Mouse (Mus musculus): Measurements from ENCODE around the gene Ebpl. TPM values are rescaled to one million over a fixed set of nuclear protein-coding genes. Genes with fewer than 3 reads are reported as not detected.
A peak's percentile ranks its signal among the peaks of the same experiment; 100 is the strongest.
"Not testable (repeated sequence)": the region's sequence is repeated elsewhere in the genome, so short reads cannot be mapped to it uniquely, and the experiment has no call there.

Gene Ebpl
- polyA plus RNA-seq, 2 experiments: 4.8 to 14.5 TPM

GRCm38 (mm10) chr14:61344590-61344989 is 15.6 kb downstream of the Ebpl start:
- no peaks in the 10 kb centered on the region for H3K9me3 ChIP-seq (ENCODE audit: control insufficient read depth, low read length)
- no peak overlapping the region for H3K4me2 ChIP-seq (replicated peaks; ENCODE audit: low read depth, low read length, severe bottlenecking)
- H3K9ac ChIP-seq (ENCODE audit: low read depth, low read length, severe bottlenecking): no peak overlapping the region
- no peak overlapping the region for H3K27ac ChIP-seq (replicated peaks; ENCODE audit: low read depth, low read length)
- H3K4me1 ChIP-seq (ENCODE audit: control insufficient read depth, insufficient read depth, low read length): no peaks in the 10 kb centered on the region
- no peak for TF ChIP-seq POLR2A (IDR thresholded peaks at IDR 0.05; ENCODE audit: borderline replicate concordance, extremely low read depth, insufficient read depth, insufficient read length)
- 68% methylated on average over 5 of the region's 5 CpGs for WGBS
- H3K36me3 ChIP-seq (ENCODE audit: control insufficient read depth, insufficient read depth, low read length): 0 out of 2 replicates have a peak, but pooled peaks cover 3% of the 10 kb centered on the region
- H3K4me3 ChIP-seq (replicated peaks; ENCODE audit: low read length): no peak overlapping the region
- ATAC-seq (ENCODE audit: low FRiP score, low read depth) (no peak), DNase-seq (ENCODE audit: low spot score) (no peak)
- no peaks in the 10 kb centered on the region for H3K27me3 ChIP-seq (ENCODE audit: control insufficient read depth, insufficient read depth, low read length)

DNA sequence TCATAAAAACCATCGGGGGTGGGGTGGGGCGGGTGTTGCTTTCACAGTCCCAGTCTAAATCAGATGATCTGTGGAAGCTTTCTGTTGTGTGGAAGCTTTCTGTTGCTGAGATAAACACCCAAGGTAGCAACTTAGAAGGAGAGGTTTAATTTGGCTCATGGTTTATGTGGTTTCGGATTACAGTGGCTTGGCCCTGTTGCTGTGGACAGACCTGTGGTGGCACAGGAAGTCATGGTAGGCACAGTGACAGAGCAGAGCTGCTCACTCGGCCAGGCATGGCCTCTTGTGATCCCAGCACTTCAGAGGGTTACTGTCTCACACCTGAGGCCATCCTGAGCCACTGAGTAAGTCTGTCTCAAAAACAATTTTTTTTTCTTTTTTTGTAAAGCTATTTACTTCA is 20.9 kb downstream of the Ebpl start:
- ATAC-seq (ENCODE audit: low FRiP score, low read depth): no peak
- no peaks in the 10 kb centered on the region for H3K27me3 ChIP-seq (ENCODE audit: control insufficient read depth, insufficient read depth, low read length)
- no peak for TF ChIP-seq POLR2A (IDR thresholded peaks at IDR 0.05; ENCODE audit: borderline replicate concordance, extremely low read depth, insufficient read depth, insufficient read length)

GRCm38 (mm10) chr14:61330996-61331561 is 29.2 kb downstream of the Ebpl start:
- no peaks in the 10 kb centered on the region for H3K27me3 ChIP-seq (ENCODE audit: control insufficient read depth, insufficient read depth, low read length)
- peak overlapping the region; percentile 27; the same call in 1 of the 2 replicates for H3K4me2 ChIP-seq (replicated peaks; ENCODE audit: low read depth, low read length, severe bottlenecking)
- H3K9me3 ChIP-seq (ENCODE audit: control insufficient read depth, low read length): no peaks in the 10 kb centered on the region
- H3K36me3 ChIP-seq (ENCODE audit: control insufficient read depth, insufficient read depth, low read length): no peaks in the 10 kb centered on the region
- H3K27ac ChIP-seq (replicated peaks; ENCODE audit: low read depth, low read length): no peak overlapping the region
- WGBS: 14% methylated on average over 13 of the region's 13 CpGs
- peak overlapping the region; percentile 7; the same call in 1 of the 2 replicates for H3K9ac ChIP-seq (ENCODE audit: low read depth, low read length, severe bottlenecking)
- ATAC-seq (ENCODE audit: low FRiP score, low read depth) (peak; percentile 81), DNase-seq (ENCODE audit: low spot score) (peak; percentile 70)
- H3K4me3 ChIP-seq (replicated peaks; ENCODE audit: low read length): no peak overlapping the region
- no peak for TF ChIP-seq POLR2A (IDR thresholded peaks at IDR 0.05; ENCODE audit: borderline replicate concordance, extremely low read depth, insufficient read depth, insufficient read length)
- peaks cover 4% of the 10 kb centered on the region; the same call in 1 of the 2 replicates for H3K4me1 ChIP-seq (ENCODE audit: control insufficient read depth, insufficient read depth, low read length)

More for the DNA sequence above, 20.9 kb downstream of the Ebpl start:
- no peak overlapping the region for H3K4me3 ChIP-seq (replicated peaks; ENCODE audit: low read length)
- H3K36me3 ChIP-seq (ENCODE audit: control insufficient read depth, insufficient read depth, low read length): no peaks in the 10 kb centered on the region
- 62% methylated on average over 4 of the region's 4 CpGs for WGBS
- no peaks in the 10 kb centered on the region for H3K9me3 ChIP-seq (ENCODE audit: control insufficient read depth, low read length)
- H3K9ac ChIP-seq (ENCODE audit: low read depth, low read length, severe bottlenecking): no peak overlapping the region
- H3K27ac ChIP-seq (replicated peaks; ENCODE audit: low read depth, low read length): no peak overlapping the region
- DNase-seq (ENCODE audit: low spot score): no peak
- H3K4me2 ChIP-seq (replicated peaks; ENCODE audit: low read depth, low read length, severe bottlenecking): no peak overlapping the region
- no peaks in the 10 kb centered on the region for H3K4me1 ChIP-seq (ENCODE audit: control insufficient read depth, insufficient read depth, low read length)

- Histone ChIP-seq H3K27me3 (ENCODE audit: control insufficient read depth, insufficient read depth, low read length) (no peaks in the 10 kb centered on the region), H3K4me1 (ENCODE audit: control insufficient read depth, insufficient read depth, low read length) (peaks cover 4% of the 10 kb centered on the region; the same call in 1 of the 2 replicates), H3K9me3 (ENCODE audit: control insufficient read depth, low read length) (no peaks in the 10 kb centered on the region), H3K36me3 (ENCODE audit: control insufficient read depth, insufficient read depth, low read length) (no peaks in the 10 kb centered on the region), H3K4me3 (replicated peaks; ENCODE audit: low read length) (no peak overlapping the region), H3K27ac (replicated peaks; ENCODE audit: low read depth, low read length) (no peak overlapping the region), H3K4me2 (replicated peaks; ENCODE audit: low read depth, low read length, severe bottlenecking) (no peak overlapping the region), H3K9ac (ENCODE audit: low read depth, low read length, severe bottlenecking) (no peak overlapping the region; the same call in 1 of the 2 replicates)
- ATAC-seq (ENCODE audit: low FRiP score, low read depth): no peak
- DNase-seq (ENCODE audit: low spot score): no peak
- 78% methylated on average over 11 of the region's 11 CpGs for WGBS
- TF ChIP-seq POLR2A (IDR thresholded peaks at IDR 0.05; ENCODE audit: borderline replicate concordance, extremely low read depth, insufficient read depth, insufficient read length): no peak
Measured at GRCm38 (mm10) chr14:61330591-61330990, 29.6 kb downstream of the Ebpl start.

DNA sequence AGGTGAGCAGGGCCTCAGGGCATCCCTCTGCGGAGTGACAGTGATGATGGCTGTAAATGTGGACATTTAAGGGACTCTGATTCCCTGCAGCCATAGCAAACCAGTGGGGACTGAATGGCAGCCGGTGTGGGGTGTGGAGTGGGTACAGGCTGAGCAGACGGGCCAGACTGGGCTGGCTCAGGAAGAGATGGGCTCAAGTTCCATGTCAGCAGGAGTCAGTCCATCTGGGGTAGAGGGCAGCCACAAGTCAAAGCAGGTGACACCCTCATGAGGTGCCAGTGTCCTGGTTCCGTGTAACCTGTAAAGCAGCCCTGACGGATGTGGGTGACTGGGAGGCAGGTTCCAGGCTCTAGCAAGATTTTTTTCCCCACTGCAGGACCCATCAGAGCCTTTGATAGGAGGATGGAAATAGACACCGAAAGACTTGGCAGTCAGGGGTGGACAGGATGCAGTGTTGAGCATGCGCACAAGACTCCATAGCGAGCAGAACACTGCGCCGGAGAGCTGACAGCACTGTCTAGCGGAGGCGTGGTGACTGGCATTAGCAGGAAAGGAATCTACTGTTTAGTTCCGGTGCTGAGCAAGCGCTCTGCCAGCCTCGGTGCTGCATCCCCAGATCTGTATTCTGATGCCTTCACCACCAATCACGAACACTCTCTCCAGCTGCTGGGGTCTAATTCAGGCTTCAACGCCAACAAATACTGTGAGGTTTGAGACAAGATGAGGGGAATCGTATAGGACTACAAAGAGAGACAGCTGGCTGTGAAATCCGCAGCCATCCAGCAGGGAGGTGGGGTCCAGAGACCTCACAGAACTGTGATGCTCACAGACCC is 32.4 kb downstream of the Ebpl start:
- WGBS: 30% methylated on average over 19 of the region's 19 CpGs

DNA sequence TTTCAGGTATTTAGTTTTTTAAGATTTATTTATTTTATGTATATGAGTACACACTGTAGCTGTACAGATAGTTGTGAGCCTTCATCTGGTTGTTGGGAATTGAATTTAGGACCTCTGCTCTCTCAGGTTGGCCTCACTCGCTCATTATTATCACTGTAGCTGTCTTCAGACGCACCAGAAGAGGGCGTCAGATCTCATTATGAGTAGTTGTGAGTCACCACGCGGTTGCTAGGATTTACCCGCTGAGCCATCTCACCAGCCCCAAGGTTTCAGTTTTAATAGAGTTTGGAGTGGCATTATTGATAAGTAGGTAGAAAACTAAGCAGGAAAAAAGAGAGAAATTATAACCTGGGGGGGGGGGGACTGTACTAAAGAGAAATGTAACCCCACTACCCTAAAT is 33.2 kb downstream of the Ebpl start:
- H3K27me3 ChIP-seq (ENCODE audit: control insufficient read depth, insufficient read depth, low read length); H3K4me2 ChIP-seq (replicated peaks; ENCODE audit: low read depth, low read length, severe bottlenecking); H3K9me3 ChIP-seq (ENCODE audit: control insufficient read depth, low read length); ATAC-seq (ENCODE audit: low FRiP score, low read depth); DNase-seq (ENCODE audit: low spot score); H3K4me1 ChIP-seq (ENCODE audit: control insufficient read depth, insufficient read depth, low read length); H3K4me3 ChIP-seq (replicated peaks; ENCODE audit: low read length); H3K36me3 ChIP-seq (ENCODE audit: control insufficient read depth, insufficient read depth, low read length); H3K27ac ChIP-seq (replicated peaks; ENCODE audit: low read depth, low read length); H3K9ac ChIP-seq (ENCODE audit: low read depth, low read length, severe bottlenecking): not testable (repeated sequence)
- WGBS: 21% methylated on average over 6 of the region's 6 CpGs

More for the DNA sequence above, 32.4 kb downstream of the Ebpl start:
- DNase-seq (ENCODE audit: low spot score) (peak; percentile 71), ATAC-seq (ENCODE audit: low FRiP score, low read depth) (peak; percentile 62; the same call in 1 of the 2 replicates)
- H3K4me2 ChIP-seq (replicated peaks; ENCODE audit: low read depth, low read length, severe bottlenecking): peak overlapping the region; percentile 42
- H3K27me3 ChIP-seq (ENCODE audit: control insufficient read depth, insufficient read depth, low read length): no peaks in the 10 kb centered on the region
- no peaks in the 10 kb centered on the region for H3K9me3 ChIP-seq (ENCODE audit: control insufficient read depth, low read length)
- peaks cover 4% of the 10 kb centered on the region; the same call in 1 of the 2 replicates for H3K4me1 ChIP-seq (ENCODE audit: control insufficient read depth, insufficient read depth, low read length)
- H3K27ac ChIP-seq (replicated peaks; ENCODE audit: low read depth, low read length): no peak overlapping the region
- no peak for TF ChIP-seq POLR2A (IDR thresholded peaks at IDR 0.05; ENCODE audit: borderline replicate concordance, extremely low read depth, insufficient read depth, insufficient read length)
- peak overlapping the region; percentile 17 for H3K4me3 ChIP-seq (replicated peaks; ENCODE audit: low read length)
- H3K36me3 ChIP-seq (ENCODE audit: control insufficient read depth, insufficient read depth, low read length): no peaks in the 10 kb centered on the region
- H3K9ac ChIP-seq (ENCODE audit: low read depth, low read length, severe bottlenecking): 0 out of 2 replicates have a peak overlapping the region, but pooled peaks have one; percentile 7
